Mouse (Mus musculus) Muller cell, postnatal 12 days (primary cell): ENCODE measurements around the gene Mapk6.
"Not testable (repeated sequence)": the region's sequence is repeated elsewhere in the genome, so short reads cannot be mapped to it uniquely, and the experiment has no call there.

Experiments
- DNase-seq: peaks from one replicate; pipeline ENCODE4 v3.0.0-alpha.2; 2015; ENCODE audit errors: inconsistent ontology term

The Mapk6 gene

DNA sequence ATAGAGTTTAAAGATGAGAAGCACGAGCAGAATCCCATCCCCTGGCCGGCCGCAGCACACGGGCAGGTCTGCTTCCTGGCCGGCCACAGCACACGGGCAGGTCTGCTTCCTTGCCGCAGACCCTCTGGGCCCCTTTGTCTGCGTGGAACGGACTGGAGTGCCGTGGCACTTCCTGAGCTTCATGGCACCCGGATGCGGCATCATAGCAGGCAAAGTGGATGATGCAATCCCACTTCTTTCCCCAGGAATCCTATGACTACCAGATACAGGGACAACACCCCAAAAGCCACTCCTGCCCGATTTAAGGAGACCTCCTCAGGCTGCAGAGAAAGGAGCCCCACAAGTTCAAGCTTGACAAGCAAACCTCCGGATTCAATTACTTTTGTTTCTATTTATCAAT is 27.0 kb downstream of the Mapk6 start:
- DNase-seq, result no peak

DNA sequence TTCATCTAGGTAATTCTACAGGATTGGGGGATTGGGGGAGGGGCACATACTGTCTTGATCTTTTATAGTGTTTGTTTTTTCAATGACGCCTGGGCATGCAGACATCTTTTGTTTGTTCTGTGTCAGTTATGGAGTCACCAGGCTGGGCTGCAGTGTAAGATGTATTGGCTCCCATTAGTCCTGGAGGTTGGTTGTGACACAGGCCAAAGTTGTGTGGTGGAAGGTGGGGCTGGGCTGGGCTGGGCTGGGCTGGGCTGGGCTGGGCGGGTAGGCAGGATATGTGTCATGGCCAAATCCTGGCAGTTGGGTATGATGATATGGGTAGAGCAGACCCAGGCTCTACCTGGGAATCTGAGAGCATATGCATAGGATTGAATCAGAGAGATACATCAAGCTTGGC is 31.0 kb downstream of the Mapk6 start:
- no peak for DNase-seq

DNA sequence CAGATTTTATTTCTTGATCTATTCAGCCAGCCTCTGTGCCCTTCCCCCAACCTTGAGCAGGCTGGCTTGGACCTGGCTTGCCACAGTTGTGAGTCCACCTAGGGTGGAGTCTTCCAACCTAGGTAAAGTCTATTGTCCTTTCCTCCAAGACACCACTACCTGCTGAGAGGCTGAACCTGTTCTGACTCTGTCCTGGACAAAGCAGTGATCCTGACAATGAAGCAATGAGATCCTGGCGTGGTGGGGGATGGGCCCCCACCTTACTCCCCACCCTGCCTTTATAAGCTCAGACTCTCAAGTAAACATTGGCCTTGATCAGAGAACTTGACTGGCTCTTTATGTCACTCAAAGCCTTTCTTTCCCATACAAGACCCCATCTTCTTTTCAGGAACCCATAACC is 33.4 kb downstream of the Mapk6 start:
- no peak for DNase-seq

DNA sequence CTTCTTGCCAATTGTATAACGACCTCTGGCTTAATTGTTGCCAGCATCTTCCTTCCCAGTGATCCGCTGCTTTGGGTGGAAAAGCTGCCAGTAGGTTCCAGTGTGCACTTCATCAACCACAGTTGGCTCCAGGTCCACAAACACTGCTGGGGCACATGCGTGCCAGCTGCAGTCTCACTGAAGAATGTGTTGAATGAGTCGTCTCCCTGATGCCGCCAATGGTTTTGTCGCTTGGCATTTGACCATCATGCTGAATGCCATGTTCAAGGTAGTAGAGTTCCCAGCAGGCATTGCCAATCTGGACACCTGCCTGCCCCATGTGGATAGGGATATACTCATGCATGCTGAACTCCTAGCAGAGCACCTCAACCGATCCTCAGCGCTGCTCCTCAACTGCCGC is 34.2 kb downstream of the Mapk6 start:
- peak; percentile 54 for DNase-seq

DNA sequence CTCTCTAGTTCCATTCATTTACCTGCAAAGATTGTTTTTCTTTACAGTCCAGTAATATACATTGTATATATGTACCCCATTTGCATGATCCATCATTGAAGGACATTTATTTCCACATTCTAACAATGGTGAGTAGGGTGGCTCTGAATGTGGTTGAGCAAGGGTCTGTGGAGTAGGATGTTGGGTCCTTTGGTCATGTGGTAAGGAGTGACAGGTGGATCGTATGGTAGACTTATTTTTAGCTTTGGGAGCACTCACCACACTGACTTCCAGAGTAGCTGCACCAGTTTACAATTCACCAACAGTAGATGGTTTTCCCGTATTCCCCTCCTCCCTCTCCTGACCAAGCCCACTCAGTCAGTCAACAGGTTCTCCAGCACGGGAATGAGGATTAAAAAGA is 41.0 kb downstream of the Mapk6 start:
- no peak for DNase-seq

DNA sequence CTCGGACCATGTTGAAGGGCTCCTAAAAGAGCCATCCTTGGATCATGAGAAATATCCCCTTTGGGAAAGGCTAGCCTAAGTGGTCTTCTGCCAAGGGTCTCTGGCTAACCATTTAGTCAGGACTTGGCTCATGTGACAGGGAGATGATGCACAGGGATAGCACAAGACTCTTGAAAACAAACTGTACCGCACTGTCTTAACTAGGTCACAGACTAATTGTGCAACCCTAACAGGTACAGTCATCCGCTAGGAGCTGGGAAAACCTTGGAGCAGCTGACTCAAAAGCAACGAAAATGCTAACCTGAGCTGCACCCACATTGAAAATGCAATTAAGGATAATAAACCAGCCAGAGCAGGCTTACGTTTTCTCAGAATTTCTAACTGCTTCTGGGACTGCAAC is 43.6 kb downstream of the Mapk6 start:
- DNase-seq, result peak; percentile 42

DNA sequence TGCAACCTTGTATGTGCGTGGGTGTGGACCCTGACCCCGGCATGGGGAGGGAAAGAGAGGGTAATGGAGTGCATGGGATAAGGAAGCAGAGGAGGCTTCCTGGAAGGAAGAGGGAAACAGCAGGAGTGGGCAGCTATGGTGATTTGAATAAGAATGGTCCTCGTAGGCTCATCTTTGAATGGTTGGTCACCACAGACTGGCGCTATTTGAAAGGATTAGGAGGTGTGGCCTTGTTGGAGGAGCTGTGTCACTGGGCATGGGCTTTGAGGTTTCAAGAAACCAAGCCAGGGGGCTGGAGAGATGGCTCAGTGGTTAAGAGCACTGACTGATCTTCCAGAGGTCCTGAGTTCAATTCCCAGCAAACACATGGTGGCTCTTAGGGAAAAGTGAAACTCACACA is 44.6 kb downstream of the Mapk6 start:
- no peak for DNase-seq

DNA sequence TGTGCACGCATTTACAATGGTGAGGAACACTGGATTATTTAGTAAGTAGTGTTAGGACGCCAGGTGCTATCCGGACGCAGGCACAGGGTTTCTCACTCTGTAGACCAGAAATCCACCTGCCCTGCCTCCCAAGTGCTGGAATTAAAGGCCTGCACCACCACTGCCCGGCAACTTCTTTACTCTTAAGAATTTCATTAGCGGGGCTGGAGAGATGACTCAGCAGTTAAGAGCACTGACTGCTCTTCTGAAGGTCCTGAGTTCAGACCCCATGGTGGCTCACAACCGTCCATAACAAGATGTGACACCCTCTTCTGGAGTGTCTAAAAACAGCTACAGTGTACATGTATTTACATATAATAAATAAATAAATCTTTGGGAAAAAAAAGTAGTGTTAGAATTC is 46.1 kb downstream of the Mapk6 start:
- DNase-seq, result not testable (repeated sequence)

DNA sequence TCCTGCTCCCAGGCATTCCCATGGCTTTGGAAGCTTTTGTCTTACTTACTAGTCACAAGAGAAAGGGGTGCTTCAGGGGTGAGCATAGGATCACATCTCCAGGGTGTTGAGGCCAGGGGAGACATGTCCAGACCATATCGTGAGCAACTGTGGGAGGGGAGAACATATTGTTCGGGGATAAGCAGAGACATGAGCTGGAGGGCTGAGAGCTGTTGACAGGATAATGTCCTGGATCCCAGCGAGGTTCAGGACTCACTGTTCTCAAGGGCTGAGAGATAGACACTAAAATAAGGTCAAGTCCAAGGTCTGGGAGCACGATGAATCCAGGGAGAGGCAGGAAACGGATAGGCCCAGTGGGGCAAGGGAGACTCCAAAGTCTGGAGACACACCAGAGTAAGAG is 46.8 kb downstream of the Mapk6 start:
- DNase-seq, result no peak

DNA sequence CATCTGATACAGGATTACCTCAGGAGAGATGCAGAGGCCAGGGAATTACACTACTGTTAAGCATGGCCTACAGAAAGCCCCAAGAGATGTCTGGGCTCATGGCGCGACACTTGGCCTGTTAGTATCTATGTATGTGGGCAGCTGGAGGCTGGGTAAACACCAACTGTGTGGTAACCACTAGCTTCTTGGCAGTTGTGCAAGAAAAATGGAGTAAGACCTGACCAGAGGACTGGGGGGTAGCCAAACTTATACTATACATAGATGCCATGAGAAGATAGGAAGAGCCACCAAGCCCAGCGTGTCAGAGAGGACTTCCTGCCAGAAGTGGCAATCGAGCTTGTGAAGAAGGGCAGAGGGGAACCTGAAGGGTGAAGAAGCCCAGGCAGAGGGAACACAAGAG is 47.6 kb downstream of the Mapk6 start:
- no peak for DNase-seq

DNA sequence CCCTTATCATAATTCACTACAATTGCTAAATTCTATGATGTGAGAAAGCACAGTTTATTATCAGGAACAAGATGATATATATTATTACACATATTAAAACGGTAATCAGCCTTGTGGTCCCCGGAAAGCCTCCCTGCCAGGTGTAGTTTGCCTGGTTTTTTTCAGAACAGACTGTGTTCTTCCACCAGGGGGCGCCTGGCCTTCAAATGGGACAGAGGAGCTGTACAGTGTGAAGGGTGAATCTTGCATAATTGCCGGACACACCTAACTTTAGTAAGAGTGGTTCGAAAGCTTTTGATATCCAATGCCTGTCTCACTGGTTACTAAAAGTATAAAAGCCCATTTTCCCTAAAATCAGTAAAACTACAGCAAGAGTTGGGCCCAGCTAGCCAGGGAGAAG is 48.1 kb downstream of the Mapk6 start:
- peak; percentile 62 for DNase-seq

DNA sequence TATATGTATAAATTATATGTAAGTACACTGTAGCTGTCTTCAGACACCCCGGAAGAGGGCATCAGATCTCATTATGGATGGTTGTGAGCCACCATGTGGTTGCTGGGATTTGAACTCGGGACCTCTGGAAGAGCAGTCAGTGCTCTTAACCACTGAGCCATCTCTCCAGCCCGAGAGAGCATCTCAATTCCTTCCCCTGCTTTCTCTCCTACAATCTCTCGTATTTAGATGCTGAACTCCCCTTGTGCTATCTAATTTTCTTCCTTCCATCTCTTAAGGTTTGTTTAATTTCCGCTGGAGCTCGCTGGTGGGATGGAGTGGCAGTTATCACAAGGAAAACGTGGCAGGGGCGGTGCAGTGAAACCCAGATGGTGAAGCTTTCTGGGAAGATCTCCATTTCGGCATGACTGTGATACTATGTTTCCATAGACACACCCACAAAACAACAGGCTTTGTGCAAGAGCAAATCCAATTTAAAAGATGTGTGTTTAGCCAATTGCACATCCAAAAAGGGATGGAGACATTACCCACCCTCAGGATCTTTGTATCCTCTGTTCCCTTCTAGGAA is 52.6 kb downstream of the Mapk6 start:
- no peak for DNase-seq

DNA sequence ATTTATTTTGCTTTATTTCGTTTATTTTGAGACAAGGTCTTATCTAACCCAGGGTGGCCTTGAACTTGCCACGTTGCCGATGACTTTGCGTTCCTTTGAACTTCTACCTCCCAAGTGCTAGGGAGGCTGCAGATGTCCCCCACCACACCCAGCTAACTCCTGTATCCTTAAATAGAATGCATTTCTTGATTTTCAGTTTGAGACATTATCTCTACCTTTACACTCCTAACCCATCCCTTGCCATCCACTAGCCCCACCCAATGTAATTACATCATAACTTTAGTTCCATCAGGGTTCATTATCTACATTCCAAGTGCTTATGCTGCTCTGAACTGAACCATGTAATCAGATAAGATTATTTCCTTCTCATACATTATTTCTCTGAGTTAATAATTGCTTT is 54.0 kb downstream of the Mapk6 start:
- DNase-seq, result no peak

DNA sequence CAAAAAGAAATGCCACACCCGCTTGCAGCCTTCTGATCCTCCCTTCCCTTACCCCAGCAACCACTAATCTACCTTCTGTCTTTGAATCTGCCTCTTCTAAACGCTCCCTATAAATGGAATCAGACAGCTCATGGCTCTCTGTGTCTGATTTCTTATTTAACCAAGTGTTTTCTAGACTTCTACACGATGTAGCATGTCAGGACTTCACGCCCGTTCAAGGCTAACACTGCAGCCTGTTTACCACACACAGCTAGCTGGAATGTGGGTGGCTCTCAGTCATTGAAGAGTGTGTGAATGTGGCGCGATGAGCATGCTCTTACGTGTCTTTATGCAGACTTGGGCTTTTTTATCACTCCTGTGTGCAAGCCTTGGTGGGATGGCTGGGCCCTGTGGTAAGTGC is 56.7 kb downstream of the Mapk6 start:
- no peak for DNase-seq

DNA sequence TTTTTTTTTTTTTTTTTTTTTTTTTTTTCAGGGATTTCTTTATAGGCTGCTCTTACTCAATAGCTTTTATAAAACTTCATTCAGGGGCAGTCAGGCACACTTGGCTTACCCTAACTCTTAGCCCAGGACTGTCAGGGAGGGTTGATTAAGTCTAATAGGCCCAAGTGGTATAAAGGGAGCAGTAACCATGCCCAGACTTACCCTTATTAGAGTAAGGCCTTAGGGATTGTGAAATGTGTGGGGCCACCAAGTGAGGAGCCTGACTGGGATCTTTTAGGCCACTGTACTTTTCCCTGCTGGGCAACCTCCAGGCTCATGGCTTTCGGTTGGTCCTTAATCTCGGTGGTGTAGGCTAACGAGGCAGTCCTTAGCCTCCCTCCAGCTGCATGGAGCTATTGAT is 61.2 kb downstream of the Mapk6 start:
- DNase-seq, result no peak

DNA sequence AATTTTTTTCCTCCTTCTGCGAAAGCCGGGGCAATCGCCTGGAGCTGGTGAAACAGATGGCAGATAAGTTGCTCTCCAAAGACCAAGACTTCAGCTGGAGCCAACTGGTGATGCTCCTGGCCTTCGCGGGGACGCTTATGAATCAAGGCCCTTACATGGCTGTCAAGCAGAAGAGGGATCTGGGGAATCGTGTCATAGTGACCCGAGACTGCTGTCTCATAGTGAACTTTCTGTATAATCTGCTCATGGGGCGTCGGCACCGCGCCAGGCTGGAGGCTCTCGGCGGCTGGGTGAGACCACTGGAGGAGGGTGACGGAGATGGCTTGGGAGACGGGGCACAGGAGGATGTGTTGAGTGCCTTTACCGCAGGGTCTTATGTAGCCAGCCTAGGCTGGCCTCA is 61.7 kb downstream of the Mapk6 start:
- DNase-seq, result no peak

DNA sequence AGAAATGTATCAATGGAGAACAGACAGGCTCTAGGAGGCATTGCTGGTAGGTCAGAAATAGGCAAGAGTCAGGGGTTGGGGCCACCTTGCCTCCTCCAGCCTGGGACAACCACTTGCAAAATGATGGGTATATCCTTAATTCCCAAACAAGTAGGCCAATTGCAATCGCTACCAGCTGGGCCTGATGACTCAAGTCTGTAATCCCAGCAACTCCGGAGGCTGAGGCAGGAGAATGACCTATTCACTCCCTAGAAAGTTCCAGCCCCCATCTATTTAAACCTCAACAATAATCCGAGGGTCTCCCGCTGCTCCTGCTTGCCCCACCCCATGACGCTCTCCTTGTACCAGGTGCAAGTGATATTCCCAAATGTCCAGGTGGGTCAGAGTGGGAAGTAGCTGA is 62.3 kb downstream of the Mapk6 start, which contains the start of gene Bcl2l10:
Gene Bcl2l10 (plus strand): TSS at position 301 of the 400 bp plus-strand sequence.
- no peak for DNase-seq

DNA sequence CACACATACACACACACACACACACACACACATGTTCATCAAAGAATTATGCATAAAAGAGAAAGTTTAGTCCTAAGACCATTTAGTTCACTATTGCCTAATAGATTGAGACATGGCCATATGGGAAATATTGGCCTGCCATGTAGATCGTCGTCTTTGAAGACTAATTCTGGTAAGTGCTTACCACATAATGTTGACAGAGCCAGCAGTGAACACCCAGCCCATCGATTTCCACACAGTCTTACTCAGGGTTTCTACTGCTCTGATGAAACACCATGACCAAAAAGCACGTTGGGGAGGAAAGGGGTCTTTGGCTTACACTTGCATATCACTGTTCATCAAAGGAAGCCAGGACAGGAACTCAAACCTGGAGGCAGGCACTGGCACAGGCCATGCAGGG is 67.4 kb downstream of the Mapk6 start:
- no peak for DNase-seq

DNA sequence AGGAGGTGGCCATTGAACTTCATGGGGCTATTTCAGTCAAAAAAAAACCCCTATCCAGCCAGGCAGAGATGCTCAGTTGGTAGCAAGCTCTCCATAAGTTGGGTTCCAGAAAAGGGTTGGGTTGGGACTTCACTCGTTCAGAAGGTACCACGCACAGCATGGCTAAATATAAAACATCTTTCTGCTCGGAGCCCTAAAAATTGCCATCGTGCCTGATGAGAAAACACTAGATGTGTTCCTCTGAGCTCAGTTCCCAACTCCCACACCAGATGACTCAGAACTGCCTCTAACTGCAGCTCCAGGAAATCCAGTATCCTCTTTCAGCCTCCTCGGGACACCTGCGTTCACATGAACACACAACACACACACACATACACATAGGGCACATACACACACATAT is 71.8 kb downstream of the Mapk6 start:
- DNase-seq, result no peak

DNA sequence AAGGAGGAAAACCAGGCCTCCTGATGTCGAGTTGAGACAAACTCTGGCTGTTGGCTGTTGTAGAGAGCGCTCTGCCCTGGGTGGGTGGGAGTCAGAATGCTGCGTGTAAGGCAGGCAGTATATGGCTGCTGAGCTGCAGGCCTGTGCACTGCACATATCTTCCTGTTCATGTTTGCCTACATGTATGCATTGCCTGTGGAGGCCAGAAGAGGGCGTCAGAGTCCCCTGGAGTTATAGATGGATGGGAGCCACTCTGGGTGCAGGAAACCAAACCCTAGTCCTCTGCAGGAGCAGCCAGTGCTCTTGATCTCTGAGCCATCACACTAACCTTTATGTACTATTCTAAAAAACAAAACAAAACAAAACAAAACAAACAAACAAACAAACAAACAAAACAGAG is 75.4 kb downstream of the Mapk6 start:
- no peak for DNase-seq

DNA sequence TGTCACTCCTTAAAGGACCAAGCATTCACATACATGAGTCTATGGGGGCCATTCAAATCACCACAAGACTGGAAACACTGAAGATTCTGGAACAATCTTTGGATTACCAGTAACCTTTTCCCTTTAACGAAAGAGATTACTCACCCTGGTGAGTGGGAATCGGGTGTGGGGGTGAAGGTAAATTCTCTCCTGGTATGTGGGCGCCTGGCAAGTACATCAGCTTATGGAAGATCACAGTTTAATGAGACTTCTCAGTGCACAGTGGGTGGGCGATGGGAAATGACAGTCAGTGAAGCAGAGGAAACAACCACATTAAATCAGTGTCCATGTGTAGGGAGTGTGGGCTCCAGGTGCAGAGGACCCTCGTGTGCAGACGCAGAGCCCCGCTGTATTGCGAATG is 79.0 kb downstream of the Mapk6 start:
- DNase-seq, result no peak

DNA sequence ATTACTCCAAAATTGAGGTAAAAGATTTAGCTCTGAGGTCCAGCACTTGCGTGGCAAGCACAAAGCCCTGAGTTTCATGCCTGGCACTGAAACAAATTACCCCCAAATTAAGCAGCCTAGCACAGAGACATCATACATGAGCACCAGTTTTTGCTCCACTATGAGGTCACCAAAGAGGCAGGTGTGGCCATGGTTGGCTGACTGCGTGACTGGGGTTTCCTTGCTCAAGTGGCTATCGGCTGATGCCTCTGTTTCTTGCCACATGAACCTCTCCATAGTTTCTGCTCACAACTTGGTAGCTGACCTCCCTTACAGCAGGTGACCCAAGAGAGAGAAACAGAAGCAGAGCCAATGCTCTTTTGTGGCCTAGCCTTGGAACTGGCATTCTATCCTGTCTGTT is 81.8 kb downstream of the Mapk6 start:
- no peak for DNase-seq

DNA sequence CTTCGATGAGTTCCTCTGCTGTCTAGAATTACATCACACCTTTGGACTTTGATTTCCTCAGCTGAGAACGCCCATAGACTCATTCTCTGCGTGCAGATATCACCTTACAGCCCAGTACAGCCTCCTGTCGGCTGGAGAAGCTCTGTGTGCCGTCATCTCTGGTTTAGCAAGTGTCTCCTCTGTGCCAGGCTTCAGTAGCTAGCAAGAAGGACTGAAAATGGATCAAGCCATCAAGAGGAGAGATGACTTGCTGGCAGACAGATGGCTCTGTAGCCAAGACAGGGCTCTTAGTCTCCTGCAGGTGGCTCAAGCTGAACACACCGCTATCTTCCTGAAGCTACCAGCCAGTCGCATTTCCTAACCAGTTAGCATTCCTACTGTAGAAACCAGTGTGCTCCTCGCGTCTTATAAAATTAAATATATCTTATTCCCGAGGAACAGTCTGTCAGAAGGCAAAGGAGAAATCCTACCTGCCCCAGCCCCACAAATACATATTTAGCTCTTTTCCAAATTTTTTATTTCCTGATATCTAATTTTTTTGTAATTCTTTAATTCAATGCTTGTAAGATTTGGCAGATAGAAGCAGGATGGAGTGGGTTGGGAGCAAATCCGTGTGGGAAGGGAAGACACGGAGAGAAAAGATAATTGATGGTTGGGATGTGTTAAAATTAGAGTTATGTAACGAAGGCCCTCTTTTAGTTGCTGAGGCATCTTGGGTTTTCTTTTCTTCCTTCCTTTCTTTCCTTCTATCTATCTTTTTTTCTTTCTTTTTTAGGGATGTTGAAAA is 87.5 kb downstream of the Mapk6 start:
- no peak for DNase-seq

DNA sequence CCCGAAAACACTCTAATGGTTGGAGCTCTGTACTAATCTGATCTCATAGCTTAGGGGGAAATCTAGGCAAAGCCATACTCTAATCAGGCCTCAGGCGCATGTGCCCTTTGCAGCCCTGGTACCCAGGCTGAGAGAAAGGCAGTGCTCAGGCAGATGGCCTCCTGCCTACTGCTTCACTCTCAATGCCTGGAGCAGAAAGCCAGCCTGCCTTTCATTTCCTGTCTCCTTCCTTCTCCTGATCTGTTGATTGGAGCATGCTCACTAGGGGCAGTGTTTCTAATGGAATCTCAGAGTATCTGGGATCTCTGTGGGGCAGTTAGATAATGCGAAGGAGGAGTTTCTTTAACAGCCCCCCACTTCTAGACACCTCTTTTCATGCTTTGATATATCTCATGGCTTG is 90.4 kb downstream of the Mapk6 start:
- DNase-seq, result no peak
